Mouse (Mus musculus): Measurements from ENCODE around the gene Mcpt9. TPM values are rescaled to one million over a fixed set of nuclear protein-coding genes. Genes with fewer than 3 reads are reported as not detected.
A peak's percentile ranks its signal among the peaks of the same experiment; 100 is the strongest.
"Not testable (repeated sequence)": the region's sequence is repeated elsewhere in the genome, so short reads cannot be mapped to it uniquely, and the experiment has no call there.

Mcpt9 gene
- polyA plus RNA-seq, 1 experiment from 2014 or later: not detected

DNA sequence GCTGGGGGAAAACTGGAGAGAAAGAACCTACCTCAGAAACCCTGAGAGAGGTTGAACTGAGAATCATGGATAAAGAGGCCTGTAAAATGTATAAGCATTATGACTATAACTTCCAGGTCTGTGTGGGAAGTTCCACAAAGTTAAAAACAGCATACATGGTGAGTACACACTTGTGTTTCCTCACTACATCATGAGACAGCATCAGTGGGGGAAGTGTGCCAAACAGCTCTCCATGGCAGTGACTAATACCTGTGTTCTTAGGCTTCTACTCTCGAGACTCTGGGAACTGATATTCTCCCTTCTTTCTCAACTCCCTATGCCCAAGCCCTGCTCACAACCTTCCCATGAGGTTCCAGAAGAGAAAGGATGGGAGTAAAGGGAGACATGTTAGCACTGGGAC is 10.8 kb downstream of the Mcpt9 start:
- TF ChIP-seq CTCF (IDR thresholded peaks at IDR 0.05; ENCODE audit: low read depth) (no peak), EP300 (IDR thresholded peaks at IDR 0.05; ENCODE audit: low read depth) (no peak)
- Histone ChIP-seq H3K27ac (ENCODE audit: low read depth) (no peak overlapping the region), H3K27me3 (ENCODE audit: insufficient read depth, low read length) (no peaks in the 10 kb centered on the region), H3K9ac (replicated peaks) (no peak overlapping the region), H3K4me1 (ENCODE audit: insufficient read depth) (0 out of 2 replicates have a peak, but pooled peaks cover 5% of the 10 kb centered on the region), H3K36me3 (replicated peaks; ENCODE audit: insufficient read depth, low read length) (no peaks in the 10 kb centered on the region), H3K4me2 (ENCODE audit: low read depth, low read length) (no peak overlapping the region), H3K9me3 (ENCODE audit: low read length) (no peaks in the 10 kb centered on the region), H3K4me3 (ENCODE audit: low read depth, low read length) (no peak overlapping the region)
- no peak for ATAC-seq
- 47% methylated on average over 1 of the region's 1 CpGs for WGBS (ENCODE audit: insufficient replicate concordance)
- no peak for DNase-seq

DNA sequence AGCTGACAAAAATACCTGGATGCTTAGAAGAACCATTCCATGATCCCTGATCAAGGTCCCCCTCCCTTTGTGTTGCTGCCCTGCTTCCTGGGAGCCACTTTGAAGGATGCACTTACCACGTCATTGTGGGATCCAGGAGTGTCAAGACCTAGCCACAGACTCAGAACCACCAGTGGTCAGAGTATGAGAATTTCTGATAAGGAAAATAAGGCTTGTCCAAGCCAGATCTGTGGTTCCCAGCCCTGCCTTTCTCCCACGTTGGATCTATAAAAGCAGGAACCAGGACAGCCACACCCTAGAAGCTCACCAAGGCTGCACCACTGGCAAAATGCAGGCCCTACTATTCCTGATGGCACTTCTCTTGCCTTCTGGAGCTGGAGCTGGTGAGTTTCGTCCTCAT is 12.6 kb downstream of the Mcpt9 start, which contains the start of gene Mcpt1:
Mcpt1 (plus strand) TSS at position 301 of the 400 bp plus-strand sequence.
- not testable (repeated sequence) for H3K36me3 ChIP-seq (replicated peaks; ENCODE audit: insufficient read depth, low read length); H3K27ac ChIP-seq (ENCODE audit: low read depth); DNase-seq; H3K4me2 ChIP-seq (ENCODE audit: low read depth, low read length); ATAC-seq; H3K27me3 ChIP-seq (ENCODE audit: insufficient read depth, low read length); H3K9ac ChIP-seq (replicated peaks); H3K4me1 ChIP-seq (ENCODE audit: insufficient read depth); H3K9me3 ChIP-seq (ENCODE audit: low read length); H3K4me3 ChIP-seq (ENCODE audit: low read depth, low read length)
- 55% methylated on average over 3 of the region's 3 CpGs for WGBS (ENCODE audit: insufficient replicate concordance)

DNA sequence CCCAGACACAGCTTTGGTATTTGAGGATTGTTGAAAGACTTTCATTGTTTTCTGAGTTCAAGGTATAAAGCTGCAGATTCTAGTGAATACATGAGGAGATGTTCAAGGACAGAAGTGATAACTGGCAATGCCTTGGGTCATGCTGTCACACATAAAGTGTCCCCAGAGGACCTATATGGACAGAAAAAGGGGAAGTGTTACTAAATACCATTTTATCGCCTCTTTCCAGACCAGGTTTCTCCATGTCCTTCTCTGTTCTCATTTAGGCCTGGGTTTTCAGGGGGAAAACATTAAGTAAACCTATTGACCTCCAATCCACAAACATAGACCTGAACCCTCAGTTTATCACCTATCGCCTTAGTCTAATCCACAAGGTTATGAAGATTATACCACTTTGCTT is 16.4 kb downstream of the Mcpt9 start:
- Histone ChIP-seq H3K27me3 (ENCODE audit: insufficient read depth, low read length) (no peaks in the 10 kb centered on the region), H3K9me3 (ENCODE audit: low read length) (no peaks in the 10 kb centered on the region), H3K4me3 (ENCODE audit: low read depth, low read length) (no peak overlapping the region), H3K4me1 (ENCODE audit: insufficient read depth) (no peaks in the 10 kb centered on the region), H3K4me2 (ENCODE audit: low read depth, low read length) (no peak overlapping the region), H3K27ac (ENCODE audit: low read depth) (no peak overlapping the region), H3K36me3 (replicated peaks; ENCODE audit: insufficient read depth, low read length) (no peaks in the 10 kb centered on the region), H3K9ac (replicated peaks) (no peak overlapping the region)
- WGBS (ENCODE audit: insufficient replicate concordance): 56% methylated on average over 2 of the region's 2 CpGs
- DNase-seq: no peak
- ATAC-seq: no peak
- TF ChIP-seq CTCF (IDR thresholded peaks at IDR 0.05; ENCODE audit: low read depth): no peak
- no peak for TF ChIP-seq EP300 (IDR thresholded peaks at IDR 0.05; ENCODE audit: low read depth)

DNA sequence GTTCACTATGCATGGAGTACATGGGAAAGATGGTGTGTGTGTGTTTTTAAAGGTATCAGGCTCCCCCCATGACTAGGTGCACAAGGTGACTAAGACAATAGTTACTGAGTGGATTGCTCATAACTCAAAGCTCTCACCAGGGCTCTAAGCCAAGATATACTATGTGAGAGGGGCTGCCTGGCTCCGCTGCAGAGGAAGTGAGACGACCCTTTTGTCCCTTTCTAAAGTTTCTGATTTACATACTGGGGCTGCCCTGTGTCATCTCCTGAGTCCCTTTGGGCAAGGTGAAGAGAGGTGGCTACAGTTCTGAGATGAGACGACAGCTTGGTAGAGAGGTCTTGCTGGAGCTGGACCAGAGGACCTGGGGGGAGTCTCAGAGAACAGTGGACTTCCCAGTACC is 17.1 kb downstream of the Mcpt9 start:
- WGBS (ENCODE audit: insufficient replicate concordance): 73% methylated on average over 3 of the region's 3 CpGs
- Histone ChIP-seq H3K36me3 (replicated peaks; ENCODE audit: insufficient read depth, low read length) (no peaks in the 10 kb centered on the region), H3K27me3 (ENCODE audit: insufficient read depth, low read length) (no peaks in the 10 kb centered on the region), H3K4me3 (ENCODE audit: low read depth, low read length) (no peak overlapping the region), H3K4me2 (ENCODE audit: low read depth, low read length) (no peak overlapping the region), H3K9ac (replicated peaks) (no peak overlapping the region), H3K27ac (ENCODE audit: low read depth) (no peak overlapping the region), H3K4me1 (ENCODE audit: insufficient read depth) (no peaks in the 10 kb centered on the region), H3K9me3 (ENCODE audit: low read length) (no peaks in the 10 kb centered on the region)
- TF ChIP-seq CTCF (IDR thresholded peaks at IDR 0.05; ENCODE audit: low read depth): no peak
- TF ChIP-seq EP300 (IDR thresholded peaks at IDR 0.05; ENCODE audit: low read depth): no peak
- DNase-seq (no peak), ATAC-seq (no peak)

DNA sequence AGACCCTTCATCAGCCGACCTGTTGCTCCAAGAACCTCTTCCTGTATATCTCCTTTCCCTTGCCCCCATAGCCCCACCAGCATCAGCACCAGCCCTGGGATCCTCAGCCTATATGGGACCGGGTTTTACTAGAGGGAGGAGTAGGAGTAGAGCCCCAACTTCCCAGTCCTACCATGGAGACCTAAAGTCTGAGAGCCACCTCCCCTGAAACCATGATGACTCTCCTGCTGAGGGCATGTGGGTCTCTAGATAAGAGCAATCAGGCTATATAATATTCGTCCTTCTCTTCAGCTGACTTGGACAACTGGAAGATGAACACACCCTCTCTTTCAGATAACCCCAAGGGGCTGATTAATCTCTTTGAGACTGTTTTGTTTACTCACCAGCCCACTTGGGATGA is 42.8 kb downstream of the Mcpt9 start:
- H3K4me3 ChIP-seq (ENCODE audit: low read depth, low read length); H3K27me3 ChIP-seq (ENCODE audit: insufficient read depth, low read length); DNase-seq; H3K36me3 ChIP-seq (replicated peaks; ENCODE audit: insufficient read depth, low read length); H3K4me1 ChIP-seq (ENCODE audit: insufficient read depth); H3K27ac ChIP-seq (ENCODE audit: low read depth); H3K9me3 ChIP-seq (ENCODE audit: low read length); ATAC-seq; H3K4me2 ChIP-seq (ENCODE audit: low read depth, low read length); H3K9ac ChIP-seq (replicated peaks): not testable (repeated sequence)
- WGBS (ENCODE audit: insufficient replicate concordance): 31% methylated on average over 1 of the region's 3 CpGs
- peak; percentile 73 for TF ChIP-seq EP300 (IDR thresholded peaks at IDR 0.05; ENCODE audit: low read depth)

Other genes starting within 250 kb of the Mcpt9 start
- 1.5 and 1.7 TPM in 2 replicates for gene Adcy4, start 246.4 kb downstream of the Mcpt9 start, polyA plus RNA-seq (2015; fragmentation: Nextera tagmentation; extraction: Ambion mirVana)
- gene Ripk3, start 241.6 kb downstream of the Mcpt9 start, polyA plus RNA-seq (2015; fragmentation: Nextera tagmentation; extraction: Ambion mirVana): 9.6 and 10.3 TPM in 2 replicates
- 0.41 and 0.63 TPM in 2 replicates for gene Nfatc4, start 207.4 kb downstream of the Mcpt9 start, polyA plus RNA-seq (2015; fragmentation: Nextera tagmentation; extraction: Ambion mirVana)
- gene Nynrin, start 176.5 kb downstream of the Mcpt9 start, polyA plus RNA-seq (2015; fragmentation: Nextera tagmentation; extraction: Ambion mirVana): 0.63 and 0.70 TPM in 2 replicates
- 0.29 and 0.40 TPM in 2 replicates for gene Cbln3, start 146.1 kb downstream of the Mcpt9 start, polyA plus RNA-seq (2015; fragmentation: Nextera tagmentation; extraction: Ambion mirVana)
- gene Khnyn, start 145.5 kb downstream of the Mcpt9 start, polyA plus RNA-seq (2015; fragmentation: Nextera tagmentation; extraction: Ambion mirVana): 4.6 and 5.2 TPM in 2 replicates
- gene Sdr39u1, start 130.2 kb downstream of the Mcpt9 start, polyA plus RNA-seq (2015; fragmentation: Nextera tagmentation; extraction: Ambion mirVana): 26.2 and 26.9 TPM in 2 replicates
- 0.59 and 1.7 TPM in 2 replicates for gene Cma1, start 85.8 kb downstream of the Mcpt9 start, polyA plus RNA-seq (2015; fragmentation: Nextera tagmentation; extraction: Ambion mirVana)
- not detected in 2 replicates for gene Cma2, start 79.5 kb downstream of the Mcpt9 start, polyA plus RNA-seq (2015; fragmentation: Nextera tagmentation; extraction: Ambion mirVana)
- gene Mcpt1, start 12.5 kb downstream of the Mcpt9 start, polyA plus RNA-seq (2015; fragmentation: Nextera tagmentation; extraction: Ambion mirVana): not detected in 2 replicates
- 0.23 and 0.27 TPM in 2 replicates for gene Mcpt2, start 11.5 kb upstream of the Mcpt9 start, polyA plus RNA-seq (2015; fragmentation: Nextera tagmentation; extraction: Ambion mirVana)
- gene Mcpt4, start 31.8 kb upstream of the Mcpt9 start, polyA plus RNA-seq (2015; fragmentation: Nextera tagmentation; extraction: Ambion mirVana): 0.26 and 0.51 TPM in 2 replicates
- 13.3 and 19.0 TPM in 2 replicates for gene Mcpt8, start 54.8 kb upstream of the Mcpt9 start, polyA plus RNA-seq (2015; fragmentation: Nextera tagmentation; extraction: Ambion mirVana)
- gene Ctsg, start 72.1 kb upstream of the Mcpt9 start, polyA plus RNA-seq (2015; fragmentation: Nextera tagmentation; extraction: Ambion mirVana): 38.6 and 41.3 TPM in 2 replicates
- gene Gzme, start 90.1 kb upstream of the Mcpt9 start, polyA plus RNA-seq (2015; fragmentation: Nextera tagmentation; extraction: Ambion mirVana): not detected in 2 replicates
- not detected in 2 replicates for gene Gzmd, start 102.1 kb upstream of the Mcpt9 start, polyA plus RNA-seq (2015; fragmentation: Nextera tagmentation; extraction: Ambion mirVana)
- gene Gzmg, start 129.1 kb upstream of the Mcpt9 start, polyA plus RNA-seq (2015; fragmentation: Nextera tagmentation; extraction: Ambion mirVana): not detected in 2 replicates
- not detected in 2 replicates for gene Gzmn, start 144.1 kb upstream of the Mcpt9 start, polyA plus RNA-seq (2015; fragmentation: Nextera tagmentation; extraction: Ambion mirVana)
- not detected in 2 replicates for gene Gzmf, start 180.9 kb upstream of the Mcpt9 start, polyA plus RNA-seq (2015; fragmentation: Nextera tagmentation; extraction: Ambion mirVana)
- 0.17 and 0.25 TPM in 2 replicates for gene Gzmc, start 204.2 kb upstream of the Mcpt9 start, polyA plus RNA-seq (2015; fragmentation: Nextera tagmentation; extraction: Ambion mirVana)
- 7.2 and 7.9 TPM in 2 replicates for gene Gzmb, start 231.8 kb upstream of the Mcpt9 start, polyA plus RNA-seq (2015; fragmentation: Nextera tagmentation; extraction: Ambion mirVana)